Mouse (Mus musculus) neural tube, embryonic 14.5 days (tissue): Measurements from ENCODE around the gene Erich3. TPM values are rescaled to one million over a fixed set of nuclear protein-coding genes. Genes with fewer than 3 reads are reported as not detected.

Experiments
- ATAC-seq: fragments of 200-750 bp; cut with Nextera tagmentation; 2 replicates; pipeline ENCODE4 v1.8.0; 2017; ENCODE audit warnings: low read depth, mild to moderate bottlenecking, moderate TSS enrichment, moderate library complexity
- H3K27ac ChIP-seq: fragments of 300-500 bp; sonication (generic); 2 replicates; pipeline ENCODE4 v1.5.1; 2014; ENCODE audit warnings: low read depth, mild to moderate bottlenecking, control low read depth, low read length, moderate library complexity, mixed read lengths
- H3K27me3 ChIP-seq: fragments of 300-500 bp; sonication (generic); 2 replicates; pipeline ENCODE4 v1.6.1; 2014; ENCODE audit warnings: low read length; ENCODE audit not compliant: control insufficient read depth, insufficient read depth
- H3K36me3 ChIP-seq: fragments of 300-500 bp; sonication (generic); 2 replicates; pipeline ENCODE4 v1.6.1; 2014; ENCODE audit warnings: low read length, mixed read lengths; ENCODE audit not compliant: control insufficient read depth, insufficient read depth
- H3K4me1 ChIP-seq: fragments of 300-500 bp; sonication (generic); 2 replicates; pipeline ENCODE4 v1.6.1; 2014; ENCODE audit warnings: low read length; ENCODE audit not compliant: control insufficient read depth, insufficient read depth
- H3K4me2 ChIP-seq: fragments of 300-500 bp; sonication (generic); 2 replicates; pipeline ENCODE4 v1.6.1; 2014; ENCODE audit warnings: mild to moderate bottlenecking, low read depth, low read length, control low read depth
- H3K4me3 ChIP-seq: fragments of 300-500 bp; sonication (generic); 2 replicates; pipeline ENCODE4 v1.5.1; 2014; ENCODE audit warnings: low read depth, low read length, control low read depth, mixed read lengths
- H3K9ac ChIP-seq: fragments of 300-500 bp; sonication (generic); replicated peaks from 2 replicates; pipeline ENCODE4 v1.6.1; 2014; ENCODE audit warnings: low read depth, mild to moderate bottlenecking, control low read depth, low read length, mixed read lengths
- H3K9me3 ChIP-seq: fragments of 300-500 bp; sonication (generic); 2 replicates; pipeline ENCODE4 v1.6.1; 2016; ENCODE audit warnings: low read length; ENCODE audit not compliant: control insufficient read depth
- WGBS: fragments of 180-500 bp; shearing (Covaris S2); extraction: QIAGEN DNeasy Blood & Tissue Kit; methylation state at CpG from one replicate; pipeline ENCODE4 v1.1.7; 2014; 5-methylcytosine and 5-hydroxymethylcytosine counted together
- polyA plus RNA-seq: library from polyadenylated mRNA; unstranded; fragments of >200 nt; fragmentation: Nextera tagmentation; extraction: Ambion mirVana; gene quantifications from 2 replicates; pipeline ENCODE4 v1.2.1, GENCODE M21; 2014

Erich3 gene
- polyA plus RNA-seq, 1 experiment from 2014 or later = 2.0 TPM

- no peak overlapping the region for H3K4me3 ChIP-seq
- no peaks in the 10 kb centered on the region for H3K9me3 ChIP-seq
- H3K27ac ChIP-seq = no peak overlapping the region
- WGBS = 73% methylated on average over 3 of the region's 3 CpGs
- peaks cover 6% of the 10 kb centered on the region; the same call in 1 of the 2 replicates for H3K4me1 ChIP-seq
- ATAC-seq = no peak
- H3K4me2 ChIP-seq = no peak overlapping the region
- no peaks in the 10 kb centered on the region for H3K36me3 ChIP-seq
- H3K9ac ChIP-seq = no peak overlapping the region
- H3K27me3 ChIP-seq = no peaks in the 10 kb centered on the region
Measured at GRCm38 (mm10) chr3:154692572-154692922, 28.9 kb downstream of the Erich3 start.

DNA sequence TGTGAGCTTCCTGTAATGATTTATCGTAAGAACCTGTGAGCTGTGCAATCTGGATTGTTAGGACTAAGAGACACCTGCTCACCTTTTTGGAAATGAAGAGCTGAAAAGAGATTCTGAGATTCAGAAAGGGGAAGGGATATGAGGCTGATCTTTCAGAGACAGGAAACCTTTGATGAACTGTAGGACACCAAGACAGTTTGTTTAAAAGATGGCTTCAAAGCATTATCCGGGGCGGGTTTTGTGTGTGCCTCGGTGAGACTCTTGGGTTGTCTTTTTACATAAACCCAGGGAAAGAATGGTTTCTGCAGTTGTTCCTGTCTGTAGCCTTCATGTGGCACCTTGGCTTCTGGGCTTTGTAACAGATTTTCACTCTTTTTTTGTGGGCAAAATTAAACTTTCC lies 30.2 kb downstream of the Erich3 start:
- peaks cover 6% of the 10 kb centered on the region; the same call in 1 of the 2 replicates for H3K4me1 ChIP-seq

GRCm38 (mm10) chr3:154696611-154697010 lies 33.0 kb downstream of the Erich3 start:
- WGBS = 92% methylated on average over 3 of the region's 3 CpGs
- Histone ChIP-seq H3K27me3 (no peaks in the 10 kb centered on the region), H3K9me3 (no peaks in the 10 kb centered on the region), H3K4me1 (peaks cover 11% of the 10 kb centered on the region; the same call in 1 of the 2 replicates), H3K27ac (no peak overlapping the region), H3K36me3 (no peaks in the 10 kb centered on the region), H3K4me2 (no peak overlapping the region), H3K9ac (no peak overlapping the region), H3K4me3 (no peak overlapping the region)
- no peak for ATAC-seq

More for the DNA sequence above, 30.2 kb downstream of the Erich3 start:
- ATAC-seq = no peak
- WGBS = 83% methylated on average over 4 of the region's 4 CpGs
- no peaks in the 10 kb centered on the region for H3K27me3 ChIP-seq
- no peak overlapping the region for H3K9ac ChIP-seq
- H3K27ac ChIP-seq = no peak overlapping the region
- no peak overlapping the region for H3K4me3 ChIP-seq
- H3K4me2 ChIP-seq = no peak overlapping the region
- H3K9me3 ChIP-seq = no peaks in the 10 kb centered on the region
- H3K36me3 ChIP-seq = no peaks in the 10 kb centered on the region

DNA sequence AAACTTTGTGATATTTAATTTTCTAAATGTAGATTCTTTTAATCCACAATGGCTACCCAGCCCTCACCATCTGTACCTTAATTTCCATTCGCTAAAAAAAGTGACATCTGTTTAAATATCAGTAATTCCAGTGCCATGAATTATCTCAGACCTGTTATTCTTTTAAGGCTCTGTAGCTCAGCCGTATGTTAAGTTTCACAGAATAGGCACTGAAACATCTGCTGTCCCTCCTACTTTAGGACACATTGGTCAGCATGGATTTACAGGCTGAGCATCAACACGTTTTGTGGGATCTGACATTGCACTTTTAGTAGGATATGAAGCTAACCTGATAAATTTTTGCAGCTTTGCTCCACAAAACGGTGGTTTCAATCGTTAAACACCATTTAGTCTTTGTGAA lies 35.2 kb downstream of the Erich3 start:
- 30% methylated on average over 5 of the region's 5 CpGs for WGBS
- Histone ChIP-seq H3K27ac (no peak overlapping the region), H3K4me2 (no peak overlapping the region), H3K36me3 (no peaks in the 10 kb centered on the region), H3K4me1 (0 out of 2 replicates have a peak, but pooled peaks cover 5% of the 10 kb centered on the region), H3K9me3 (no peaks in the 10 kb centered on the region), H3K9ac (no peak overlapping the region), H3K27me3 (no peaks in the 10 kb centered on the region), H3K4me3 (no peak overlapping the region)
- ATAC-seq = no peak

GRCm38 (mm10) chr3:154700296-154700695 lies 36.6 kb downstream of the Erich3 start:
- no peaks in the 10 kb centered on the region for H3K9me3 ChIP-seq
- no peak overlapping the region for H3K4me2 ChIP-seq
- WGBS = 70% methylated on average over 3 of the region's 3 CpGs
- H3K4me3 ChIP-seq = no peak overlapping the region
- no peak overlapping the region for H3K27ac ChIP-seq
- no peaks in the 10 kb centered on the region for H3K27me3 ChIP-seq
- ATAC-seq = no peak
- no peaks in the 10 kb centered on the region for H3K36me3 ChIP-seq
- 0 out of 2 replicates have a peak, but pooled peaks cover 5% of the 10 kb centered on the region for H3K4me1 ChIP-seq
- H3K9ac ChIP-seq = no peak overlapping the region

- Histone ChIP-seq H3K4me1 (0 out of 2 replicates have a peak, but pooled peaks cover 5% of the 10 kb centered on the region), H3K27me3 (no peaks in the 10 kb centered on the region), H3K9me3 (no peaks in the 10 kb centered on the region), H3K36me3 (no peaks in the 10 kb centered on the region), H3K4me2 (no peak overlapping the region), H3K27ac (no peak overlapping the region), H3K4me3 (no peak overlapping the region), H3K9ac (no peak overlapping the region)
- WGBS = 21% methylated on average over 2 of the region's 2 CpGs
- peak; percentile 78 for ATAC-seq
Measured at GRCm38 (mm10) chr3:154700735-154701134, 37.1 kb downstream of the Erich3 start.

DNA sequence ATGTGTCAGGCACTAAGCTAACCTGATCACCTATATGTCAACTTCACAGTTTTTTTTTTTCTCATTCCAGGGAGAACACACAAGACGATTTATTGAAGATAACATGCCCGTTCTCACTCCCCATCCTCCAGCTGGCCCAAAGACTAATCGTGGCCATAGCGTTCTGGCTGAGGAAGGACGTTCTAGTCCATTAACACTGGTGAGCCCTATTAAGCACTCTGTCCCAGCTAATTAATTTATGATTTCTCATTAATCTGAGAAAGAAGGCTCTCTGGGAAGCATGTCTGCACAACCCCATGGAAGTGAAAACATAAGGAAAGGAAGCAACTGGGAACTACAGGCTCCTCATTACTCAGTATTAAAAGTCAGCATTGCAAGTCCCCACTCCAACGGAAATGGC lies 41.1 kb downstream of the Erich3 start:
- Histone ChIP-seq H3K4me1 (0 out of 2 replicates have a peak, but pooled peaks cover 5% of the 10 kb centered on the region), H3K27ac (no peak overlapping the region), H3K9ac (no peak overlapping the region), H3K4me3 (no peak overlapping the region), H3K9me3 (no peaks in the 10 kb centered on the region), H3K27me3 (no peaks in the 10 kb centered on the region), H3K36me3 (no peaks in the 10 kb centered on the region), H3K4me2 (no peak overlapping the region)
- 50% methylated on average over 6 of the region's 6 CpGs for WGBS
- peak; percentile 42; the same call in 1 of the 2 replicates for ATAC-seq

- Histone ChIP-seq H3K9ac (no peak overlapping the region), H3K4me1 (no peaks in the 10 kb centered on the region), H3K4me2 (no peak overlapping the region), H3K9me3 (no peaks in the 10 kb centered on the region), H3K27ac (no peak overlapping the region), H3K36me3 (no peaks in the 10 kb centered on the region), H3K4me3 (no peak overlapping the region), H3K27me3 (no peaks in the 10 kb centered on the region)
- WGBS = 85% methylated on average over 3 of the region's 3 CpGs
- ATAC-seq = no peak
Measured at GRCm38 (mm10) chr3:154708150-154708549, 44.5 kb downstream of the Erich3 start.

DNA sequence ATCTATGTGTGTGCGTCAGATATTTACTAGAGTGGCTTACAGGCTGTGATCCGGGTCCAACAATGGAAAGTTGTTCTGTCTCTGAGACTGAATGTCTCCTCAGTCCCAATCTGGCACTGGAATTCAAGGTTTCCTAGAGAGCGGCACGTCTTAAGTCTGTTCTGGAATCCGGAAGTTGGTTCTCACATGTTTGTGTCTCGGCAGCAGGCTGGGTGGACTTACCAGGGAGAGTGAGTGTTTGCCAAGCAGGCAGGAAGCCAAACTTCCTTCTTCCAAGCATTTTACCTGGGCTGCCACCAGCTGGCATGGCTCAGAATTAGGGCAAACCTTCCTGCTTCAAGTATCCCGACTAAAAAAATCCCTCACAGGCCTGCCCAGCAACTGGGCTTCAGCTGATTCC lies 59.5 kb downstream of the Erich3 start:
- H3K27me3 ChIP-seq = no peaks in the 10 kb centered on the region
- 78% methylated on average over 7 of the region's 7 CpGs for WGBS
- no peak overlapping the region for H3K4me2 ChIP-seq
- no peaks in the 10 kb centered on the region for H3K9me3 ChIP-seq
- no peaks in the 10 kb centered on the region for H3K36me3 ChIP-seq
- H3K4me3 ChIP-seq = no peak overlapping the region
- H3K9ac ChIP-seq = no peak overlapping the region
- no peaks in the 10 kb centered on the region for H3K4me1 ChIP-seq
- no peak overlapping the region for H3K27ac ChIP-seq
- no peak for ATAC-seq
